Mouse (Mus musculus) thymus, adult 2 months (tissue): Measurements from ENCODE around the gene Nid1. TPM values are rescaled to one million over a fixed set of nuclear protein-coding genes. Genes with fewer than 3 reads are reported as not detected.
"Not testable (repeated sequence)": the region's sequence is repeated elsewhere in the genome, so short reads cannot be mapped to it uniquely, and the experiment has no call there.

Source experiments
- DNase-seq: peaks from one replicate; pipeline ENCODE4 v3.0.0; 2021
- H3K27ac ChIP-seq: fragments of 200-500 bp; 2 replicates; pipeline ENCODE4 v1.5.1; 2012; ENCODE audit warnings: low read length, control low read depth; ENCODE audit not compliant: control insufficient read depth, insufficient read depth
- H3K27me3 ChIP-seq: fragments of 200-500 bp; 2 replicates; pipeline ENCODE4 v1.6.1; 2012; ENCODE audit warnings: mild to moderate bottlenecking, low read length, moderate library complexity, mixed read lengths; ENCODE audit not compliant: control insufficient read depth, insufficient read depth
- H3K36me3 ChIP-seq: fragments of 200-500 bp; 2 replicates; pipeline ENCODE4 v1.6.1; 2012; ENCODE audit warnings: mild to moderate bottlenecking, low read length, moderate library complexity; ENCODE audit not compliant: control insufficient read depth, insufficient read depth
- H3K4me1 ChIP-seq: fragments of 200-500 bp; replicated peaks from 2 replicates; pipeline ENCODE4 v1.6.1; 2012; ENCODE audit warnings: low read length; ENCODE audit not compliant: control insufficient read depth, insufficient read depth
- H3K4me3 ChIP-seq: fragments of 200-500 bp; 2 replicates; pipeline ENCODE4 v1.5.1; 2012; ENCODE audit warnings: mild to moderate bottlenecking, low read length, control low read depth, moderate library complexity; ENCODE audit not compliant: control insufficient read depth, insufficient read depth
- CTCF ChIP-seq: fragments of 200-500 bp; IDR thresholded peaks from 2 replicates; pipeline ENCODE4 v1.5.1; 2012; ENCODE audit warnings: mild to moderate bottlenecking, control low read depth, low read length, moderate library complexity, borderline replicate concordance; ENCODE audit not compliant: control insufficient read depth, poor library complexity, insufficient read depth; ENCODE audit errors: extremely low read depth
- POLR2A ChIP-seq: fragments of 200-500 bp; IDR thresholded peaks from 2 replicates; pipeline ENCODE4 v1.6.1; 2012; ENCODE audit warnings: mild to moderate bottlenecking, low read length, control low read depth, moderate library complexity; ENCODE audit not compliant: control insufficient read depth, poor library complexity, insufficient read depth; ENCODE audit errors: extremely low read depth
- WGBS: fragments of 180-500 bp; shearing (Covaris S2); methylation state at CpG from one replicate; pipeline ENCODE4 v1.1.7; 2018; 5-methylcytosine and 5-hydroxymethylcytosine counted together
- polyA plus RNA-seq: library from polyadenylated mRNA; depleted of rRNA; stranded (reverse); fragments of >200 nt; gene quantifications from 2 replicates; pipeline ENCODE4 v1.2.3, GENCODE M21; 2012

Gene Nid1
- polyA plus RNA-seq, 1 experiment = 19.0 TPM

DNA sequence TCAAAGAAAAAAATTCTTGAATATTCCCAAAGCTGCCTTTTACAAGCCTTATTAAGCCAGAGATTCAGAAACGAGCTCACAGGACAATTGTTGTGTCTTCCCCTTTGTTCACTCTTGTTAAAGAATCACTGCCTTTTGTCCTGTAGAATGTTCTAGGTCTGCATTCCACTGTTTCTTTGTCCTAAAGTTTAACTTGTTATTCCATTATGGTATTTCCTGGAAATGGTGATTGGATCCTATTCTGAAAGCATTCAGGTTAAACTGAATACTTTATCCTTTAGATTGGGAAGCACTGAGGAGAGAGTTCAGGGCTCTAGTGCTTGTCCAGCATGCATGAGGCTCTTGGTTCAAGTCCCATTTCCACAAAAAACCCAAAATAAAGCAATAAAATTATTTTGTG is 13.6 kb downstream of the Nid1 start:
- 81% methylated on average over 1 of the region's 1 CpGs for WGBS
- H3K4me3 ChIP-seq, H3K4me1 ChIP-seq, H3K27ac ChIP-seq, DNase-seq, H3K36me3 ChIP-seq, H3K27me3 ChIP-seq: not testable (repeated sequence)

DNA sequence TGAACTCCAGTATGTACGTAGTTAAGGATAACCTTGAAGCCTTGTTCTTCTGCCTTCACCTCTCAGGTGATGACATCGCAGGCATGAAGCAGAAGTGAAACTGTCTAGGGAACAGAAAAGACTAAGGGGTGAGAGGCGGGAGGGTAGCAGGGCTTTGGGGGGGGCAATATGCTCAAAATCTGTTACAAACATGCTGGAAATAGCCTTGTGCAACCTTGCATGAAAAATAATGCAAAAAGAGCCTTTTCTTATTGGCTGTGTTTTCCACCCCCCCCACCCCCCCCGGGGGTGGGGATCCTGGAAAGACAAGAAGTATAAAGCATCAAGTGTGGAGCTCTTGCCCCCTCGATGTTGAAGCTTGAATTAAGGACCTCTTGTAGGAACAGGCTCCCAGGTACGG is 16.0 kb downstream of the Nid1 start:
- not testable (repeated sequence) for H3K4me3 ChIP-seq, H3K27ac ChIP-seq, H3K27me3 ChIP-seq, H3K36me3 ChIP-seq, H3K4me1 ChIP-seq, DNase-seq
- WGBS = 86% methylated on average over 6 of the region's 6 CpGs

DNA sequence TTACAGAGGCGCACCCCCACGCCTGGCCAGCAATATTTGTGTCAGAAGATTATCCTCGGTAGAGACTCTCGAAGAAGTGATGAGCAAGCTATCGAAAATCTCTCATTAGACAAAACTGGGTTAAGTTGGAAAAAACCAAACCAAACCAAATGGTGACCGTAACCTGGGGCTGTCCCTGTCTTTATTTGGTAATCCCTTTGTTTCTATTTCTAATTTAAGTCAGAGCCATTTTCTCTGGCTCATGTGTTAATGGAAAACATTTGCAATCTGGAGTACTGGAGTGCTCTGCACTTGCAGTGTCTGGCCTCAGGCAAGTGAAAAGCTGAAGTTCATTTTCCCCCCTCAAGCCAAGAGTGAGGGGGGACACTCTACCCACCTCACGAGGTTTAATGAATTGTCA is 16.9 kb downstream of the Nid1 start:
- H3K27me3 ChIP-seq, H3K27ac ChIP-seq, H3K4me3 ChIP-seq, H3K4me1 ChIP-seq, H3K36me3 ChIP-seq, DNase-seq: not testable (repeated sequence)
- WGBS = 95% methylated on average over 7 of the region's 7 CpGs

DNA sequence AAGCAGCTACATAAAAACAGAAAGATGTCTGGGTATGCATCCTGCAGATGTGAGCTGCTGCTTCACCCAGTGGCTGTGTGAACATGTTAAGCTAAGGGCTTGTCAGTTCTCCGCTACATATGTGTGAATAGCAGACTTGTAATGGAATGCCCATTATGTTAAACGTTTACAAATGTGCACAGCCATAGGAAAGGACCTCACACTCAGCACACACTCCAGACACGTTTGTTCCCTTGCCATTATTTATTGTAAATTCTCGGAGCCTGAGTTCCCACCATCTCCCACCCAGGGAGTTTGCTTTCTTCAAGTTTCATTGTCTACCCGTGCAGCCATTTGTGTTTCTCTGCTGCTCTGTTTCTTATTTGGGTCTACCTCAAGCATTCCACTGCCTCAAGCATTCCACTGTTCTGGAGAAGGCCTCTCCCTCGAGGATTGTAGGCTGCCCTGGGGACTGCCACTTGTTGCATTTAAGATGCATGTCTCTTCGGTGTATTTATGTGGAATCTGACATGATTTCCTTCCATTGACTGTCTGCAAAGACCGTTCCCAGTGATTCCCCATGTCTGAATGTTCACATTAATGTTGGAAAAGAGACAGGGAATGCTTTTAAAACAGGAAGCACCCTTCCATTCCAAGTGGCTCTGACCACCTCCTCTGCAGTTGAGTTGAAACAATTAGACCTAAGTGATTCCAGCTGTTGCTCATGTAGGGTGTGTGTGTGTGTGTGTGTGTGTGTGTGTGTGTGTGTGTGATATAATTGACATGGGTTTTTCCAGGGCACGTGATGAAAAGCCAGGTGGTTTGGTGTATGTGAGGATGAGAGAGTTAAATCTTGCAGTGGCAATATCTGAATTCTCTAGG is 18.5 kb downstream of the Nid1 start:
- not testable (repeated sequence) for DNase-seq, H3K27me3 ChIP-seq, H3K4me3 ChIP-seq, H3K4me1 ChIP-seq, H3K27ac ChIP-seq, H3K36me3 ChIP-seq
- WGBS = 65% methylated on average over 9 of the region's 9 CpGs

DNA sequence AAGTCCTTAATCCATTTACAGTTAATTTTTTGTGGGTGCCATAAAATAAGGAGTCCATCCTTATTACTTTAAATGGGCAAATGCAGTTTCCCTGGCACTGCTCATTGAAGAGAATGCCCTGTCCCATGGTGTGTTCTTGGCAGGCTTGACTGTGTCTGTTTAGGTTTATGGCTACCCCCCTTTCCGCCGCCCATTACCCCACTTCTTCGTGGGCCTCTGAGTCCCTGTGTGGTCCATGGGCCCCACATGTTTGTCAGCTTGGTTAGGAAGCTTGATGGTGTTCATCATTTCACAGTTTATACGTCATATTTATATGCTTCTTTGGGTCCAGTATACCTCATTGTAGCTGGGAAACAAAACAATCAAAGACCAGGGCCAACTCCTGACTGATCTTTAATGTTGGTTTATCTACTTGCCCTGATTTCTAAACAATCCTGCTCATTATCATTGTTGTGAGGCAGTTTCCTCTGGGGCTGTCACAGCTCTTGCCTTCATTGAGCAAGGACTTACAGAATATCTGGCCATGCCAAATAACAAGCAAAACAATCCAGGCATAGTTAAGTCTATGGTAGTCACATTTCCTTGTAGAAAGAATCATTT is 20.9 kb downstream of the Nid1 start:
- H3K4me1 ChIP-seq = no peaks in the 10 kb centered on the region
- TF ChIP-seq POLR2A (no peak), CTCF (no peak)
- no peaks in the 10 kb centered on the region for H3K36me3 ChIP-seq
- H3K27ac ChIP-seq = no peak overlapping the region
- DNase-seq = no peak
- no peak overlapping the region for H3K4me3 ChIP-seq
- 93% methylated on average over 4 of the region's 4 CpGs for WGBS
- no peaks in the 10 kb centered on the region for H3K27me3 ChIP-seq

DNA sequence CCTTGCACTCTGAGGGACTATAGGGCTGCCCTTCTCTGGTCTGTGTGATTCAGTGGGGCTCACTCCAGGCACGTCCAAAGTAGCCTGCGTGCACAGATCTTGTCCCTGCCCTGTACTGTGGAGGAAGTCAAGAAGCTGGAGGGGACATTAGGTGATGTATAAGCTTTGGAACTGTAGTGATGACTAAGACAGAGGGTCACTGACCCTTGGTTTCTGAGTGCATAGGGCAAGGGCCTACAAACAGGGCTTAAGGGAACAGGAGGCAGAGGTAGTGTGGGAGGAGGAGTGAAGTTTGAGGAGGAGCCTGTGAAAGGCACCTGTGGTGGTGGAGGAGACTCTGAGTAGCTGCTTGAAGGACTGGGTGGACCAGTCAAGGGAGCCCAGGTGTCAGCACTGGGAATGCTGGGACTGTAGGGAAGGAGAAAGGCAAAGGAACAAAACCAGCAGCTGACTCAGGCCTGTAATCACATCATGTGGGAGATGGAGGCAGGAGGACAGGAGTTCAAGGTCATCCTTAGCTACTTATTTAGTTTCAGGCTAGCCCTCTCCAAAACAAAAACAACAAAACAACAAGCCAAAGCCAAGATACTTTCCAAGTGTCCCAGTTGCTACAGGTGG is 23.3 kb downstream of the Nid1 start:
- TF ChIP-seq CTCF (no peak), POLR2A (no peak)
- H3K36me3 ChIP-seq = no peaks in the 10 kb centered on the region
- 98% methylated on average over 2 of the region's 2 CpGs for WGBS
- no peaks in the 10 kb centered on the region for H3K27me3 ChIP-seq
- no peak overlapping the region for H3K27ac ChIP-seq
- H3K4me3 ChIP-seq = no peak overlapping the region
- DNase-seq = no peak
- no peaks in the 10 kb centered on the region for H3K4me1 ChIP-seq

DNA sequence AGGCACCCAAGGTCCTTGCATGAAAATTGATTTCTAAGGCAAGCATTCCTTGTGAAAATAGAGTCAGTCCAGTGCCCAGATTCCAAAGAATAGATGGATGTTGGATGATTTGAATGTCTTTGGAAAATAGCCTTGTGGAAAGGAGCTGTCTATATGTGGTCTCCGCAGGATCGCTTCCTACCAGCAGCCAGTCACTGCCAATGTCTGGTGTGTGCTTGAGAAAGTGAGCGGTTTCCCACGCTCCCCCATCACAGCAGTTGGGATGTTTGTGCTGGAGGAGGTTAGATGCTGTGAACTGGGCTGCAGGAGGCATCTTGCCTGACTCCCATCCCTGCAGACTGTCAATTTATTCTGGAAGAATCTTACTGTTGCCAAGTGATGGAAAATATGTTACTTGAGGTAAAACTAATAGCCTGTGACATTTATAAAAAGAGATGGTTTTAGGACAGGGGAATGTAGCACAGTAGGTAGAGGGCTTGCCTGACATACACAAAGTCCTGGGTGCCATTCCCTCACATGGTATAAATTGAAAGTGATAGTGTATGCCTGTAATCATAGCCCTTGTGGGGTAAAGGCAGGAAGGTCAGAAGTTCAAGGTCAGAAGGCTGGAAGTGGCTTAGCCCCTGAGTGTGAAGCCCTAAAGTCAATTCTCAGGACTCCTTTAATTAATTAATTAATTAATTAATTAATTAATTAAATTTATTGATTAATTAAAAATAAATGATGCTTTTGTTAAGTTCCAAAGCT is 24.3 kb downstream of the Nid1 start:
- Histone ChIP-seq H3K27ac (no peak overlapping the region), H3K4me1 (no peaks in the 10 kb centered on the region), H3K36me3 (no peaks in the 10 kb centered on the region), H3K4me3 (no peak overlapping the region), H3K27me3 (no peaks in the 10 kb centered on the region)
- TF ChIP-seq CTCF = no peak
- no peak for DNase-seq
- WGBS = 94% methylated on average over 4 of the region's 4 CpGs
